Comparison of ENCODE assay signal across 8 mouse cellular contexts in the genomic region with DNA sequence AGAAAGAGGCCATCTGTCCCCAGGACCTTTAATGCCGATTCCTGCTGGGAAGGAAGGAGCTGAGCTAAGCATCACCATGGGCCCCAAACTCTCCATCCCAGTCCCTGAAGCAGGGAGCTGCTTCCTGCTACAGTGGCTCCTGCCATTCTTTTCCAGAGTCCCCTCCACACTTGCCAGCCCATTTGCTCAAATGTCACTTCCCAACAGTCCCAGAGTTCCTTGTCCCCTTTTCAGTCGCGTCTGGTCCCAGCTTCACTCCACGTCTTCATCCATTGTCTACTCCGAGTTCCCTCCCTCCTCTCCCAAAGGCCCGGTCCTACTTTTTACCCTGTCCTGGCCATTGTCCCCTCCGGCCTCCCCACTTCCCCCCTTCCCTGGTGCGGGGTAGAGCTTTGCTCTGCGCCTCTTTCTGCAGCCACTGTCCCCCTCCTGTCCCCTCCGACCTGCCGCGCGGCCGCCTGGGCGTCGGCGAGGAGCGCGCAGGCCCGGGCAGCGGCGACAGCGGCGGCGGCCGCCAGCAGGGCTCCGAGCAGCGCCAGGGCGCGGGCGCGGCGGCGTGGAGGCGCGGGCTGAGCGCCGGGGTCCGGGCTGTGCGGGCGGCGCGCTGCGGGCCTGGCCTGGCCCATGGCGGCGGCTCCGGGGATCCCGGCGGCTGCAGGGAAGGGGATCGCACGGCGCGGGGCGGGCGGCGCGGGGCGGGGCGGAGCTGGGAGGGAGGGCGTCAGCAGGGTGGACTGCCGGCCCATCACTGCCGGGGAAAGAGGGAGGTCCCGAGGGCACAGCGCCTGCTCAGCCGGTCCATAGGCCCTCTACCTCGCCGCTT. TPM values are rescaled to one million over a fixed set of nuclear protein-coding genes. Genes with fewer than 3 reads are reported as not detected.
A peak's percentile ranks its signal among the peaks of the same experiment; 100 is the strongest.
DNase-seq lines count a peak whose midpoint lies in the region; ATAC-seq and TF ChIP-seq lines count a peak whose summit lies in the region.

Selenon (minus strand) TSS at position 673 of the 823 bp plus-strand sequence.

- no peak for TF ChIP-seq CTCF in Patski (IDR thresholded peaks at IDR 0.05)

- H3K79me2 ChIP-seq in myocyte (ENCODE audit: control insufficient read depth, insufficient read depth) = peaks cover 13% of the 10 kb centered on the region

- H3K27me3 ChIP-seq in Patski (no peaks in the 10 kb centered on the region), myocyte (ENCODE audit: control insufficient read depth, insufficient read depth, insufficient read length) (no peaks in the 10 kb centered on the region)
- H3K27me3 ChIP-seq in embryonic facial prominence, embryonic 10.5 days (replicated peaks; ENCODE audit: low read depth, poor library complexity, severe bottlenecking) = no peaks in the 10 kb centered on the region
- H3K27me3 ChIP-seq in heart, embryonic 10.5 days (ENCODE audit: insufficient read depth, poor library complexity, severe bottlenecking) = no peaks in the 10 kb centered on the region
- no peaks in the 10 kb centered on the region for H3K27me3 ChIP-seq in kidney, embryonic 14.5 days (ENCODE audit: control insufficient read depth, insufficient read depth, low read length)
- H3K27me3 ChIP-seq in liver, embryonic 12.5 days (replicated peaks) = peaks cover 9% of the 10 kb centered on the region

- H3K4me1 ChIP-seq in embryonic facial prominence, embryonic 10.5 days = peaks cover 32% of the 10 kb centered on the region
- H3K4me1 ChIP-seq in heart, embryonic 10.5 days = peaks cover 41% of the 10 kb centered on the region
- H3K4me1 ChIP-seq in kidney, embryonic 14.5 days (ENCODE audit: control insufficient read depth, insufficient read depth, low read length) = 0 out of 2 replicates have a peak, but pooled peaks cover 9% of the 10 kb centered on the region
- peaks cover 48% of the 10 kb centered on the region for H3K4me1 ChIP-seq in liver, embryonic 12.5 days

- peaks cover 9% of the 10 kb centered on the region for H3K9me3 ChIP-seq in embryonic facial prominence, embryonic 10.5 days
- peaks cover 7% of the 10 kb centered on the region; the same call in 1 of the 2 replicates for H3K9me3 ChIP-seq in heart, embryonic 10.5 days
- H3K9me3 ChIP-seq in kidney, embryonic 14.5 days (ENCODE audit: control insufficient read depth, low read length) = peaks cover 6% of the 10 kb centered on the region; the same call in 1 of the 2 replicates
- H3K9me3 ChIP-seq in liver, embryonic 12.5 days (replicated peaks) = peaks cover 5% of the 10 kb centered on the region

- H3K4me2 ChIP-seq in kidney, embryonic 14.5 days (replicated peaks; ENCODE audit: low read depth, low read length) = peak within 1 kb of the TSS; percentile 78
- peak within 1 kb of the TSS; percentile 87 for H3K4me2 ChIP-seq in liver, embryonic 12.5 days
- H3K4me2 ChIP-seq in myocyte (ENCODE audit: low read depth) = peak within 1 kb of the TSS; percentile 80

- DNase-seq in 3134 (ENCODE audit: extremely low read depth, insufficient read length, low spot score) = peak; percentile 70
- no peak for DNase-seq in Patski (ENCODE audit: low read depth, low spot score)
- DNase-seq in embryonic facial prominence, embryonic 10.5 days (ENCODE audit: low spot score) = peak; percentile 87
- peak; percentile 84 for DNase-seq in heart, embryonic 10.5 days (ENCODE audit: low spot score)

- H3K27ac ChIP-seq in embryonic facial prominence, embryonic 10.5 days (replicated peaks) = peak within 1 kb of the TSS; percentile 93
- H3K27ac ChIP-seq in heart, embryonic 10.5 days = peak within 1 kb of the TSS; percentile 95
- peak within 1 kb of the TSS; percentile 73; the same call in 1 of the 2 replicates for H3K27ac ChIP-seq in kidney, embryonic 14.5 days (ENCODE audit: low read depth, low read length)
- H3K27ac ChIP-seq in liver, embryonic 12.5 days = 0 out of 2 replicates have a peak within 1 kb of the TSS, but pooled peaks have one; percentile 20

- TF ChIP-seq POLR2A in myocyte (IDR thresholded peaks at IDR 0.05; ENCODE audit: insufficient read length, low read depth) = peak; percentile 63

- POLR2A ChIA-PET in Patski (lab: Charles Lee) = interaction anchor here (1.1 kb wide), 1 partner anchor 12 kb away, joined by 6 read pairs; no protein-coding TSS in a partner anchor

- CTCF ChIA-PET in Patski (lab: Charles Lee) = interaction anchor here (1.5 to 2.0 kb wide), 3 partner anchors 9 to 163 kb away, joined by 3 to 6 read pairs (median 6); no protein-coding TSS in a partner anchor

- peak within 1 kb of the TSS; percentile 78 for H3K4me3 ChIP-seq in embryonic facial prominence, embryonic 10.5 days
- peak within 1 kb of the TSS; percentile 71 for H3K4me3 ChIP-seq in heart, embryonic 10.5 days
- H3K4me3 ChIP-seq in kidney, embryonic 14.5 days (ENCODE audit: low read length) = peak within 1 kb of the TSS; percentile 76
- H3K4me3 ChIP-seq in liver, embryonic 12.5 days = peak within 1 kb of the TSS; percentile 65
- peak within 1 kb of the TSS; percentile 48 for H3K4me3 ChIP-seq in myocyte

- in situ Hi-C loops in Patski (cut with MboI; ENCODE audit: low pct_unique_long_range_greater_than_20kb) = no loop called here

- peak within 1 kb of the TSS; percentile 76 for H3ac ChIP-seq in myocyte (ENCODE audit: control insufficient read depth, insufficient read length)

- ATAC-seq in Patski = peak; percentile 48
- peak; percentile 91 for ATAC-seq in kidney, embryonic 14.5 days (ENCODE audit: low FRiP score, low TSS enrichment)
- ATAC-seq in liver, embryonic 12.5 days = peak; percentile 75
- ATAC-seq in inflammation-experienced regulatory T-cells, adult 6 months = no peak

- H3K36me3 ChIP-seq in embryonic facial prominence, embryonic 10.5 days (replicated peaks) = peaks cover 44% of the 10 kb centered on the region
- peaks cover 41% of the 10 kb centered on the region for H3K36me3 ChIP-seq in heart, embryonic 10.5 days
- H3K36me3 ChIP-seq in kidney, embryonic 14.5 days (ENCODE audit: control insufficient read depth, insufficient read depth, low read length) = peaks cover 13% of the 10 kb centered on the region
- H3K36me3 ChIP-seq in liver, embryonic 12.5 days = peaks cover 22% of the 10 kb centered on the region
- H3K36me3 ChIP-seq in myocyte (ENCODE audit: control insufficient read depth, insufficient read depth) = no peaks in the 10 kb centered on the region

- H3K9ac ChIP-seq in kidney, embryonic 14.5 days (ENCODE audit: low read depth, low read length) = peak within 1 kb of the TSS; percentile 95
- H3K9ac ChIP-seq in liver, embryonic 12.5 days = peak within 1 kb of the TSS; percentile 72

- WGBS in embryonic facial prominence, embryonic 10.5 days = under 1% methylated on average over 67 of the region's 67 CpGs
- 2% methylated on average over 67 of the region's 67 CpGs for WGBS in heart, embryonic 10.5 days
- under 1% methylated on average over 56 of the region's 67 CpGs for WGBS in kidney, embryonic 14.5 days
- 2% methylated on average over 53 of the region's 67 CpGs for WGBS in liver, embryonic 12.5 days (ENCODE audit: insufficient replicate concordance)

TF ChIP-seq in myocyte, 11 proteins besides CTCF, POLR2A, EP300 and RAD21:
- TF ChIP-seq POLR2AphosphoS2 (IDR thresholded peaks at IDR 0.05; ENCODE audit: insufficient read length, low read depth) (peak; percentile 12), E2F4 (IDR thresholded peaks at IDR 0.05; ENCODE audit: insufficient read depth) (no peak)

RNA-seq across cellular contexts. Expression of gene Selenon, which starts in this region (rescaled TPM):
- 45.3 TPM for polyA plus RNA-seq in Patski (2021)
- 9.5 and 9.7 TPM in 2 replicates for polyA plus RNA-seq in embryonic facial prominence, embryonic 10.5 days (2016; fragmentation: Nextera tagmentation; extraction: Ambion mirVana)
- 8.0 and 9.0 TPM in 2 replicates for polyA plus RNA-seq in heart, embryonic 10.5 days (2016; fragmentation: Nextera tagmentation; extraction: Ambion mirVana)
- polyA plus RNA-seq in kidney, embryonic 14.5 days (2014; fragmentation: Nextera tagmentation; extraction: Ambion mirVana) = 15.6 and 19.5 TPM in 2 replicates
- polyA plus RNA-seq in liver, embryonic 12.5 days (2016; fragmentation: Nextera tagmentation; extraction: Ambion mirVana) = 12.5 and 14.1 TPM in 2 replicates
- 35.7 TPM for polyA plus RNA-seq in myocyte (2012; fragmentation: generic; extraction: Trizol)
- polyA plus RNA-seq in inflammation-experienced regulatory T-cells, adult 6 months (2017; shearing (Covaris generic)) = under 1 TPM; 0.44 to 0.63 (median 0.63) TPM

Comparison
In these comparisons a context has a peak if more than half of its experiments do, and no peak if none do; other contexts are left out.
1. H3K27ac ChIP-seq: peak in every context shown above with its lines; median percentile 95 in heart, embryonic 10.5 days; 93 in embryonic facial prominence, embryonic 10.5 days; 73 in kidney, embryonic 14.5 days; 20 in liver, embryonic 12.5 days.